19 mouse cellular contexts compared by ENCODE assay signal in the genomic region with DNA sequence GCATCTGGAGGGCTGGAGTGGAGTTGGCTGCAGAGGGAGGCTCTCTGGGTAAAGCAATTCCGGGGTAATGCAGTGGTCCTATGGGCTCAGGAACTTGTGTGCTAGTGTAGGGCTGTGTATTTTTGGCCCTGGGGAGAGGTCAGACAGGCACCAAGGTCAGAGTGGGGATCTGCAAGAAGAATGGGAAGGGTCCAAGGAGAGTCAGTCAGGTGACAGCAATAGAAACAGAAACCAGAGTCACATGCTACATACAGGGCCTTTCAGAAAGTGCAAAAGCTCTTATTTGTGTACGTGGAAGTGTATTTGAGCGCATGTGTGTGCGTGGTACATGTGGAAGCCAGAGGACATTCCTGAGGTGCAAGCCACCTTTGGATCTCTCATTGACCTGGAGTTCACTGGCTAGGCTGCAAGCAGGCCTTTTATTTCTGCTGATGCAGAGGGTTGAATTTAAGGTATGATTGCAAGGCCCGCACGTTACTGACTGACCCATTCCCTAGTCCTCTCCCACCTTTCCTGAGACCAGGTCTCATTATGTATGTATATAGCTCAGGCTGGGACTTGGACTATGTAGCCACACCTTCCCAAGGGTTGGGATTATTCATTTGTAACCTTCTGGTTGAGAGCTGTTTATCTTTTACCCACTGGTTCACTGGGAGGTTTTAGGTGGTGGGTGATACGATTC.
DNase-seq lines count a peak whose midpoint lies in the region; ATAC-seq and TF ChIP-seq lines count a peak whose summit lies in the region.
"Had no signal": no experiment of that assay in that cellular context is flagged by ENCODE, and none has a peak within 500 bp of the region (broad histone marks: within the 10 kb centered on the region; RNA-seq: fewer than 3 reads in every experiment).

No protein-coding gene starts in this region.

- H3K9me3 ChIP-seq in ES-Bruce4 (replicated peaks; ENCODE audit: control insufficient read depth, insufficient read depth, low read length, poor library complexity, severe bottlenecking) = no peaks in the 10 kb centered on the region
- H3K9me3 ChIP-seq in liver, postnatal 0 days (ENCODE audit: low read length) = no peaks in the 10 kb centered on the region
- H3K9me3 ChIP-seq: heart, embryonic 12.5 days; liver, embryonic 15.5 days; midbrain, embryonic 13.5 days; neural tube, embryonic 15.5 days had no signal

- peak; percentile 66 for DNase-seq in kidney, adult 2 months
- no peak for DNase-seq in kidney, postnatal 10 days
- DNase-seq in kidney, adult 9 months = peak; percentile 65
- DNase-seq in liver, postnatal 0 days = no peak
- no peak for DNase-seq in thymus, postnatal 36 days
- no peak for DNase-seq in urinary bladder, postnatal 4 days (ENCODE audit: low spot score in 2 of 2)
- DNase-seq: adrenal gland, postnatal 14 days; B cell, adult 2 months; cerebellum, adult 11 months; cerebellum, postnatal 10 days had no signal

- H3K27ac ChIP-seq in kidney, adult 2 months (ENCODE audit: insufficient read depth, low read depth, low read length) = peak overlapping the region; percentile 96
- peak overlapping the region; percentile 79 for H3K27ac ChIP-seq in ES-Bruce4 (ENCODE audit: insufficient read depth, low read length)
- peak overlapping the region; percentile 11; the same call in 1 of the 2 replicates for H3K27ac ChIP-seq in liver, postnatal 0 days (ENCODE audit: low read depth)
- H3K27ac ChIP-seq: hindbrain, embryonic 14.5 days; midbrain, embryonic 13.5 days; neural tube, embryonic 15.5 days had no signal

- no peak overlapping the region for H3K9ac ChIP-seq in ES-Bruce4 (ENCODE audit: low read depth, poor library complexity, severe bottlenecking)
- H3K9ac ChIP-seq in liver, postnatal 0 days (replicated peaks) = no peak overlapping the region
- H3K9ac ChIP-seq: heart, embryonic 12.5 days; hindbrain, embryonic 14.5 days; liver, embryonic 15.5 days; midbrain, embryonic 13.5 days; neural tube, embryonic 15.5 days had no signal

- H3K27me3 ChIP-seq in kidney, adult 2 months (replicated peaks; ENCODE audit: control insufficient read depth, insufficient read depth, low read length) = no peaks in the 10 kb centered on the region
- H3K27me3 ChIP-seq in ES-Bruce4 (ENCODE audit: control insufficient read depth, insufficient read depth, low read length, poor library complexity, severe bottlenecking) = no peaks in the 10 kb centered on the region
- no peaks in the 10 kb centered on the region for H3K27me3 ChIP-seq in liver, postnatal 0 days (ENCODE audit: insufficient read depth, low read length)
- H3K27me3 ChIP-seq: heart, embryonic 12.5 days; liver, embryonic 15.5 days; midbrain, embryonic 13.5 days; neural tube, embryonic 15.5 days; Patski had no signal

- 0 out of 2 replicates have a peak, but pooled peaks have one; percentile 15 for ATAC-seq in liver, postnatal 0 days
- ATAC-seq: forebrain, embryonic 16.5 days; lung, postnatal 0 days; midbrain, embryonic 13.5 days; Patski had no signal

- H3K4me2 ChIP-seq in liver, postnatal 0 days (ENCODE audit: low read depth, low read length) = no peak overlapping the region
- H3K4me2 ChIP-seq: heart, embryonic 12.5 days; hindbrain, embryonic 14.5 days; liver, embryonic 15.5 days; midbrain, embryonic 13.5 days; neural tube, embryonic 15.5 days had no signal

- no peak for TF ChIP-seq EP300 in ES-Bruce4 (IDR thresholded peaks at IDR 0.05; ENCODE audit: insufficient read depth, low read depth, low read length)
- no peak for TF ChIP-seq EP300 in liver, postnatal 0 days (IDR thresholded peaks at IDR 0.05; ENCODE audit: low read depth)

- peaks cover 11% of the 10 kb centered on the region for H3K4me1 ChIP-seq in kidney, adult 2 months (ENCODE audit: control insufficient read depth, insufficient read depth, low read length)
- H3K4me1 ChIP-seq in ES-Bruce4 (ENCODE audit: control insufficient read depth, insufficient read depth, low read length) = peaks cover 25% of the 10 kb centered on the region
- peaks cover 26% of the 10 kb centered on the region for H3K4me1 ChIP-seq in liver, postnatal 0 days (ENCODE audit: insufficient read depth)
- H3K4me1 ChIP-seq: midbrain, embryonic 13.5 days; neural tube, embryonic 15.5 days had no signal

- no peak for TF ChIP-seq POLR2A in kidney, adult 2 months (IDR thresholded peaks at IDR 0.05; ENCODE audit: low read depth, low read length)
- TF ChIP-seq POLR2A in ES-Bruce4 (IDR thresholded peaks at IDR 0.05; ENCODE audit: insufficient read depth, low read length) = no peak

- no peak overlapping the region for H3K4me3 ChIP-seq in kidney, adult 2 months (ENCODE audit: insufficient read depth, low read depth, low read length)
- H3K4me3 ChIP-seq in ES-Bruce4 (ENCODE audit: low read depth, low read length) = no peak overlapping the region
- H3K4me3 ChIP-seq in liver, postnatal 0 days (ENCODE audit: low read depth, low read length) = no peak overlapping the region
- H3K4me3 ChIP-seq: heart, embryonic 12.5 days; liver, embryonic 15.5 days; midbrain, embryonic 13.5 days; neural tube, embryonic 15.5 days had no signal

- 61% methylated on average over 7 of the region's 7 CpGs for WGBS in kidney, adult 2 months
- 74% methylated on average over 7 of the region's 7 CpGs for WGBS in liver, postnatal 0 days (ENCODE audit: insufficient replicate concordance)

- no peak for TF ChIP-seq CTCF in kidney, adult 2 months (conservative IDR thresholded peaks at IDR 0.05; ENCODE audit: insufficient read depth, insufficient read length, low read depth, low read length)
- no peak for TF ChIP-seq CTCF in ES-Bruce4 (IDR thresholded peaks at IDR 0.05; ENCODE audit: low read depth, low read length)
- TF ChIP-seq CTCF in liver, postnatal 0 days (IDR thresholded peaks at IDR 0.05; ENCODE audit: low read depth) = no peak

- H3K36me3 ChIP-seq in kidney, adult 2 months (ENCODE audit: control insufficient read depth, insufficient read depth, low read length) = no peaks in the 10 kb centered on the region
- peaks cover 37% of the 10 kb centered on the region for H3K36me3 ChIP-seq in ES-Bruce4 (ENCODE audit: control insufficient read depth, insufficient read depth, low read length, poor library complexity, severe bottlenecking)
- no peaks in the 10 kb centered on the region for H3K36me3 ChIP-seq in liver, postnatal 0 days (replicated peaks; ENCODE audit: insufficient read depth, low read length)
- H3K36me3 ChIP-seq: heart, embryonic 12.5 days; liver, embryonic 15.5 days; midbrain, embryonic 13.5 days; neural tube, embryonic 15.5 days had no signal

Comparison
In these comparisons a context has a peak if more than half of its experiments do, and no peak if none do; other contexts are left out.
1. DNase-seq: peak in kidney, adult 2 months (single experiment) and kidney, adult 9 months (single experiment); none in kidney, postnatal 10 days (single experiment), liver, postnatal 0 days (single experiment), thymus, postnatal 36 days (0 of 2) and urinary bladder, postnatal 4 days (0 of 2).
2. H3K27ac ChIP-seq: peak in every context shown above with its lines; median percentile 96 in kidney, adult 2 months; 79 in ES-Bruce4; 11 in liver, postnatal 0 days.